Mouse (Mus musculus): ENCODE data around the gene Pum2.
"Not testable (repeated sequence)": the region's sequence is repeated elsewhere in the genome, so short reads cannot be mapped to it uniquely, and the experiment has no call there.

Gene Pum2

GRCm38 (mm10) chr12:8673974-8674306, at the start of gene Pum2:
Gene Pum2, plus strand, starts transcription at chr12:8674134.
- DNase-seq = peak; percentile 93

GRCm38 (mm10) chr12:8629537-8629936, 44.4 kb upstream of the Pum2 start:
- DNase-seq = no peak

DNA sequence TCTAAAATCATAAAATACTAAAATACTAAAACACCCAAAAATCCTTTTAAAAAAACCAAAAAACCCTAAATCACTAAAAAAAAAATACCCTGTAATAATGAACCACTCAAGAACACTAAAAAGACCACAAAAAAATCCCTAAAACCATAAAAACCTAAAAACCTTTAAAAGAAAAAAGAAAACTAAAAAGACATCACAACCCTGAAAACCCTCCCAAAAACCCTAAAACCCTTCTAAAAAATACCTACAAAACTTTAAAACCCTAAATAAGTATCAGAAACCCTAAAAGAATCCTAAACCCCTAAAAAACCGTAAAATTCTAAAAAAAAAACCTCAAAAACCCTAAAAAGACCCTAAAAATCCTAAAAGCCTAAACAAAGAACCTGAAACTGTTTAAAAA, 42.2 kb upstream of the Pum2 start:
- DNase-seq = no peak

GRCm38 (mm10) chr12:8632737-8633365, 41.1 kb upstream of the Pum2 start:
- no peak for DNase-seq

DNA sequence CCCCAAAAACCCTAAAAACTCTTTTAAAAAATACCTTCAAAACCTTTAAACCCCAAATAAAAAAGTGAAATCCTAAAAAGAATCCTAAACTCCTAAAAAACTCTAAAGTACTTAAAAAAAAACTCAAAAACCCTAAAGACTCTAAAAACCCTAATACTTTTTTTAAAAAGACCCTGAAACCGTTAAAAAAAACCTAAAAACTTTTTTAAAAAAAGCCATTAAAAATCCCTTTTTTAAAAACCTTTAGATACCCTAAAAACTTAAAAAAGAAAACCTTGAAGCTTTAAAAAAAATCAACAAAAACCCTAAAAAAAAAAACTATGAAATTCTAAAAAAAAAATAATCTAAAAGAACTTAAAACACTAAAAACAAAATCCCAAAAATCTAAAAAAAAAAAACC, 39.6 kb upstream of the Pum2 start:
- DNase-seq = no peak

DNA sequence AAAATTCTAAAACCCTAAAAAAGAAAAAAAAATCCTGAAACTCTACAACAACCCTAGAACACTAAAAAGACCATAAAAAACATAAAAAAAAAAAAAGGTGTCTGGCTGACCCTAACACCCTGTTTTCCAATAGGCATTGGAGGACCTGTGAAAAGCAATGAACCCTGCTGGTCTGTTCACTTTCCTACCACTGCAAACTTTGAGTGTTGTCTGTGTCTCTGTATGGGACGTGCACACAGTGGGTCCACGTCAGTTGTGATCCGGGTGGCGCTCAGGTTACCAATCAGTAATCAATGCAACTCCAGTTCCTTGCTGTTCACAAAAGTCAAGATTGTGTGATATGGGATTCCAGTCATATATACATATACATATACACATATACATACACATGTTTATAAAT, 38.4 kb upstream of the Pum2 start:
- no peak for DNase-seq

DNA sequence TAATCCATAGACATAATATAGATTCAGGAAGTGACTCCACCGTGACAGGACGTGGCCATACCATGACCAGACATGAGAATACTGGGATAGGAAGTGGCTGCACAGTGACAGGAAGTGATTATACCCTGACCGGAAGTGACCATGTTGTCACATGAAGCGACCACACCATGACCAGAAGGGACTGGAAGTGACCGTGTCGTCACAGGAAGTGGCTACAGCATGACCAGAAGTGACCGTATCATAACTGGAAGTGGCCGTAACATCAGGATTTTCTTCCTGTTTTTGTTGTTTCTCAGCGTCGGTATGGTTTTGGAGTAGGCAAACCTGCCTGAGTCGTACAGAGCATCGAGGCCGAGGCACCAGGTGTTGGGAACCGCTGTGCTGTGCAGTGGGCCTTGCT, 37.0 kb upstream of the Pum2 start:
- no peak for DNase-seq

DNA sequence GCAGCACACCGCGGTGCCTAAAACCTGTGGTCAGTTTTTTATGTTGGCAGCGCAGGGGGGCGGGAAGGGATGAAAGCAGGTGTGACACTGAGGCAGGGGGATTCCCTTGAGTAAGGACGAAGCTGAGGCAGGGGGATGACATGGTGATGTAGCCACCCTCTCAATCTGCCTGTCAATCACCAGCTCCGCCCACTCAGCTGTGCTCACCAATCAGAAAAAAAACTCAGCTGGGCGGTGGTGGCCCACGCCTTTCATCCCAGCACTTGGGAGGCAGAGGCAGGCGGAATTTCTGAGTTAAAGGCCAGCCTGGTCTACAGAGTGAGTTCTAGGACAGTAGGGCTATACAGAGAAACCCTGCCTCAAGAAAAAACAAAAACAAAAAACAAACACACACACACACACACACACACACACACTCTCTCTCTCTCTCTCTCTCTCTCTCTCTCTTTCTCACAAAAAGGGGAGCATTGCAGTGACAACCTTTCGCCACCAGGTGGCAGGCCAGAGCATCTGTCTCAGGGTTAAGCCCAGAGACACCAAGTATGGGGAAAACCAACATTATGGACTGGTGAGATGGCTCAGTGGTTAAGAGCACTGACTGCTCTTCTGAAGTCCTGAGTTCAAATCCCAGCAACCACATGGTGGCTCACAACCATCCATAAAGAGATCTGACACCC, 35.4 kb upstream of the Pum2 start:
- peak; percentile 51 for DNase-seq

GRCm38 (mm10) chr12:8640186-8640585, 33.7 kb upstream of the Pum2 start:
- not testable (repeated sequence) for DNase-seq

DNA sequence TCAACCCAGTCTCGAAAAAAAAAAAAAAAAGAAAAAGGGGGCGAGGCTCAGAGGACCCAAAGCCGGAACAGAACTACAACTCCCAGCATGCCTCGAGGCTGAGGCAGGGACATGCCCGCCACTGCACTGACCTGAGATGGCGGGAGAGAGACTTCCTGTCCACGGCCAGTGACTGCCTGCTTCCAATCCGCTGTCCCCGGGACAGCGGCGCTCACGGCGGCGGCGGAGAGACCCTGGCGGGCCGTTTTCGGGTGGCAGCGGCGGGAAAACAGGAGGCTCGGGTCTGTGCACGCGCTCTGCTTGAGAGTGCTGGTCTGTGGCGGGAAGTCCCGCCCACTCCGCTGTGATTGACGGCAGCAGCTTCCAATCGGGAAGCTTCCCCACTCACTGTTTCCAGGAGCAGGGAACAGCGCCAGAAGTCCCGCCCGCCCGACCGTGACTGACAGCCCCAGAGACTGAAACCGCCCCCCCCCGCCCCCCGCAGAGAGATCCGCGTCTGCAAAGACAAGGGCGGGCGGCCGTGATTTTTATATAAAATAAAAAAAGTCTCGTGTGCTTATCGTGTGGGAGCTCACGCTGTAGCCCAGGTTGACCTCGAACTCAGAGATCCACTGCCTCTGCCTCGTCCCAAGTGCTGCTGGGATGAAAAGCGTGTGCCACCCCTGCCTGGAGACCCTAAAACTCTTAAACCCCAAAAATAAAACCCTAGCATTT, 33.1 kb upstream of the Pum2 start:
- peak; percentile 98 for DNase-seq

- DNase-seq = no peak
Observed at GRCm38 (mm10) chr12:8641425-8641735, 32.6 kb upstream of the Pum2 start.

DNA sequence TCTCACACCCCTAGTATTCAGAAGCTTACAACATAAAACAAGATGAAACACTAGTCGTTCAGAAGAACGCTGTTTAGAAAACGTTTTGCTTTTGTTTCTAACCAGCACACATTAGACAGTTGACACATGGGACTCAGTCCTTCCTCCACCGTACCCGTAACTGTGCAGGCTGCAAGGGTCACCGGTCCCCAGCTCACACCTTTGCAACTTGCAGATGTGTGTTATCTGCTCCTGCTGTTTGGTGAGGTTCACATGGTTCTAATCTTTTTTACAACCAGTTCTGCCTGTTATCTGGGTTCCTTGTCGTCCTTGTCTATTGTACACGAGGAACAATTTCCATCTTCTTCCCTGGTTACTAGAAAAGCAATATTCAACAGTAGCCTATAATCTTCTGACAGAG, 25.7 kb upstream of the Pum2 start:
- not testable (repeated sequence) for DNase-seq

GRCm38 (mm10) chr12:8650027-8650426, 23.9 kb upstream of the Pum2 start:
- DNase-seq = not testable (repeated sequence)

- DNase-seq = no peak
Observed at GRCm38 (mm10) chr12:8656596-8656995, 17.3 kb upstream of the Pum2 start.

GRCm38 (mm10) chr12:8657116-8657515, 16.8 kb upstream of the Pum2 start:
- no peak for DNase-seq

DNA sequence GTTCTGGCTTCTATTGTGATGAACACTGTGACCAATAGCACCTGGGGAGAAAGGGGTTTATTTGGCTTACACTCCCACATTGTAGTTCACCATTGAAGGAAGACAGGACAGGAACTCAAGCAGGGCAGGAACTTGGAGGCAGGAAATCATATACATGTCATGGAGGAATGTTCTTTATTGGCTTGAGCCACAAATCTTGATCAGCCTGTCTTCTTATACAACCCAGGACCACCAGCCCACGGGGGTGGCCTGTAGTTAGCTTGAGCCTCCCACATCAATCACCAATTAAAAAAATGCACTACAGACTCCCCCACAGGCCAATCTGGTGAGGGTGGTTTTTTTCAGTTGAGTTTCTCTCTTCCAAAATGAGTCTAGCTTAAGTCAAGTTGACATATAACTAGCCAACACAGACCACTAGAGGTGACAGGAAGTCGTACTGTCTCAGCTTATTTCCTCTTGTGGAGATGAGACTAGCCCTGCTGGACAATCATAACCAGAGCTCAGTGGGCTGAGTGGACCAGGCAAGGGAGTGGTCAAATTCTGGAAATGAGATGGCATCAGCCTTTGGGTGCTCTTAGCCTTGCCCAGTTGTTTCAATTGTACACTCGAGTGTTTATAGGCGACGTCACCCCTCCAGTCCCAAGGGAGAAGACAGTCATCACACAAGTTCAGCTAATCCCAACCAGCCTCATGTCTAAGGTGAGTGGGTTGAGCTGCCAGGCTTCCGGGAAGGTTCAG, 16.1 kb upstream of the Pum2 start:
- no peak for DNase-seq

GRCm38 (mm10) chr12:8659406-8660279, 14.3 kb upstream of the Pum2 start:
- DNase-seq = peak; percentile 43

DNA sequence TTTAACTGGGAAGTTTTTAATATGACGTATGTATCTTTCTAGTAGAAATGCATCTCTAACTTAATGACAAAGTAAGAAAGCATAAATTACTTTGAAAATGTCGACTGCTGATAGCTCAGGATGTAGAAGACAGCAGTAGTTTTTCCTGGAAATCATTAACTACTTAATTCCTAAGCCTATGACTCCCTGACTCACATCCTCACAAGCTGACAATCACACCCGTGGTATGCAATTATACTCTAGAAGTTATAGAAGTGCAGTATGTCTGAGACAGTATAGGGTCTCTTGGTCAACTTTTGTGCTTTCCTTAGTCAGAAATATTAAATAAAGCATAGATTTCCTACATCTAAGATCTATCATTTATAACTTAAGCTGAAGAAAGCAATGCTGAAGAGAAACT, 12.2 kb upstream of the Pum2 start:
- no peak for DNase-seq

DNA sequence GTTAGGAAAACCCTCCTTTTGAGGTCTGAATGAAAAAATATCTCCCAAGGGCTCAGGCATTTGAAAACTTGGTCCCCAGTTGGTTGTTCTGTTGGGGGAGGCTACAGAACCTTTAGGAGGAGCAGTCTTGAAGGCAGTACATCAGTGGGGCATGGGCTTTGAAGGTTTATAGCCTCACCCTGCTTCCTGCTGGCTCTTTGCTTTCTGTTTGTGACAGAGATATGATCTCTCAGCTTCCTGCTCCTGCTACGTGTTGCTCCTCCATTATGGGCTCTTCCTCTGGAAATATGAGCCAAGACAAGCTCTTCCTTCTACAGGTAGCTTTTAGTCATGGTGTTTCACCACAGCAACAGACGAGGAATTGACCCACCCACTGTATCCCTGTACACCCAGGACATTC, 11.8 kb upstream of the Pum2 start:
- no peak for DNase-seq

DNA sequence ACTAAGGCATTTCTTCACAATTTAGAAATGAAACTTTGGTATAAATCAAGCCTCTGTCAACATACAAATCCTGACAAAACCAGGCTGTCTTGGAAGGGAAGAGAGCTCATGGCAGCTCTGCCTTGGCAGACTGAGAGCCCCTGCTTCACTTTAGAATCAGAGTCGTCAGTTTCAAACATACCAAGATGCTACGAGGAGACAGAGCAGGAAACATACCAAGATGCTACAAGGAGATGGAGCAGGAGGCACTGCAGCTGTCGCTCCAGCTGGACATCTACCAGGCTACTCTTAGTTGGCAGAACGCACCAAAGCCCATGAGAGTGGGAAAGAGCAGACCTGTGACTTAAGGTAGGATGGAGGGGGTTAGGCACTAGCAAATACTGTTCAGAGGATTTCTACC, 11.2 kb upstream of the Pum2 start:
- DNase-seq = no peak

- DNase-seq = peak; percentile 19
Observed at GRCm38 (mm10) chr12:8667473-8668255, 6.3 kb upstream of the Pum2 start.

GRCm38 (mm10) chr12:8669421-8669820, 4.5 kb upstream of the Pum2 start:
- no peak for DNase-seq
